20 mouse cellular contexts compared by ENCODE assay signal in the genomic region with DNA sequence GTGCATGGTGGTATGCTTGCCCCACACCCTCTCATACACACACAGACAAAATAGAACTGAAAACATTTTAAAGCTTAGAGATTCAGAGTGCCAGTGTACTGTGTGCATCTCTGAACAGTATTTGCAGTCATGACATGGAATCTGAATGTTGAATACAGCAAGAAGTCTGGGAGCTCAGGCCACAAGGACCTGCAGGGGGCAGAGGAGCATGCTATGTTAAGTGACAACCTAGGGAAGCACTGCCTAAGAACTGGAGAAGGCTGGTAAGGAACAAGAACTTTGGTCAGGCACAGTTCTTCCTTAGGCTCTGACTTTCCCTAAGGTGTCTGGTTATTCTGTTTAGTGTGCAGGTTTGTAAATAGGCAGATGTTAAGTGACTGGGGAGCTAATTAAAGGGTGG. TPM values are rescaled to one million over a fixed set of nuclear protein-coding genes. Genes with fewer than 3 reads are reported as not detected.
DNase-seq lines count a peak whose midpoint lies in the region; ATAC-seq and TF ChIP-seq lines count a peak whose summit lies in the region.
"Had no signal": no experiment of that assay in that cellular context is flagged by ENCODE, and none has a peak within 500 bp of the region (broad histone marks: within the 10 kb centered on the region; RNA-seq: fewer than 3 reads in every experiment).

No protein-coding gene starts in this region.

- H3K4me3 ChIP-seq in heart, adult 2 months, result no peak overlapping the region
- H3K4me3 ChIP-seq in heart, embryonic 11.5 days (ENCODE audit: low read depth, low read length), result no peak overlapping the region
- no peak overlapping the region for H3K4me3 ChIP-seq in layer of hippocampus, adult 2 months
- H3K4me3 ChIP-seq in lung, postnatal 0 days (ENCODE audit: low read depth, low read length), result no peak overlapping the region
- no peak overlapping the region for H3K4me3 ChIP-seq in stomach, postnatal 0 days (ENCODE audit: low read depth, low read length)
- H3K4me3 ChIP-seq: embryonic facial prominence, embryonic 10.5 days; forebrain, embryonic 12.5 days; heart, embryonic 10.5 days; hindbrain, embryonic 13.5 days; limb, embryonic 13.5 days; megakaryocyte, embryonic 14.5 days; neural tube, embryonic 15.5 days had no signal

- no peaks in the 10 kb centered on the region for H3K4me1 ChIP-seq in heart, adult 2 months (ENCODE audit: control insufficient read depth, insufficient read depth, low read length)
- H3K4me1 ChIP-seq in heart, embryonic 11.5 days (ENCODE audit: control insufficient read depth, insufficient read depth, low read length), result no peaks in the 10 kb centered on the region
- no peaks in the 10 kb centered on the region for H3K4me1 ChIP-seq in lung, postnatal 0 days (ENCODE audit: insufficient read depth, low read depth, low read length)
- H3K4me1 ChIP-seq in stomach, postnatal 0 days (replicated peaks; ENCODE audit: control insufficient read depth, insufficient read depth), result no peaks in the 10 kb centered on the region
- H3K4me1 ChIP-seq: embryonic facial prominence, embryonic 10.5 days; forebrain, embryonic 12.5 days; hindbrain, embryonic 13.5 days; limb, embryonic 13.5 days; neural tube, embryonic 15.5 days had no signal

- no peak overlapping the region for H3K27ac ChIP-seq in heart, adult 2 months
- H3K27ac ChIP-seq in heart, embryonic 11.5 days (ENCODE audit: low read depth, low read length), result no peak overlapping the region
- H3K27ac ChIP-seq in layer of hippocampus, adult 2 months, result no peak overlapping the region
- H3K27ac ChIP-seq in lung, postnatal 0 days (ENCODE audit: low read length), result no peak overlapping the region
- H3K27ac ChIP-seq in stomach, postnatal 0 days (replicated peaks), result no peak overlapping the region
- H3K27ac ChIP-seq: embryonic facial prominence, embryonic 10.5 days; forebrain, embryonic 12.5 days; heart, embryonic 10.5 days; hindbrain, embryonic 13.5 days; limb, embryonic 13.5 days; neural tube, embryonic 15.5 days had no signal

- H3K4me2 ChIP-seq in heart, embryonic 11.5 days, result no peak overlapping the region
- H3K4me2 ChIP-seq in lung, postnatal 0 days (replicated peaks; ENCODE audit: low read depth, low read length), result no peak overlapping the region
- no peak overlapping the region for H3K4me2 ChIP-seq in stomach, postnatal 0 days (replicated peaks; ENCODE audit: low read depth)
- H3K4me2 ChIP-seq: forebrain, embryonic 12.5 days; hindbrain, embryonic 13.5 days; limb, embryonic 13.5 days; neural tube, embryonic 15.5 days had no signal

- peak; percentile 41 for TF ChIP-seq CTCF in heart, adult 2 months (IDR thresholded peaks at IDR 0.05)
- peak; percentile 36; the same call in 1 of the 2 replicates for TF ChIP-seq CTCF in layer of hippocampus, adult 2 months (conservative IDR thresholded peaks at IDR 0.05)
- peak; percentile 54 for TF ChIP-seq CTCF in lung, postnatal 0 days (IDR thresholded peaks at IDR 0.05)
- TF ChIP-seq CTCF in stomach, postnatal 0 days (IDR thresholded peaks at IDR 0.05; ENCODE audit: low read depth), result peak; percentile 64

- no peak for TF ChIP-seq EP300 in heart, adult 2 months (IDR thresholded peaks at IDR 0.05; ENCODE audit: insufficient read depth, low read depth, low read length)
- TF ChIP-seq EP300 in lung, postnatal 0 days (IDR thresholded peaks at IDR 0.05), result no peak
- no peak for TF ChIP-seq EP300 in stomach, postnatal 0 days (optimal IDR thresholded peaks at IDR 0.05)

- no peak overlapping the region for H3K9ac ChIP-seq in heart, adult 2 months (ENCODE audit: low read depth, low read length)
- H3K9ac ChIP-seq in heart, embryonic 11.5 days (ENCODE audit: low read depth, low read length), result no peak overlapping the region
- H3K9ac ChIP-seq in lung, postnatal 0 days (replicated peaks; ENCODE audit: low read depth), result no peak overlapping the region
- no peak overlapping the region for H3K9ac ChIP-seq in stomach, postnatal 0 days (ENCODE audit: low read length)
- H3K9ac ChIP-seq: forebrain, embryonic 12.5 days; hindbrain, embryonic 13.5 days; limb, embryonic 13.5 days; neural tube, embryonic 15.5 days had no signal

- intact Hi-C loops in heart, adult 2 months (cut with DNase I), result no loop called here

- H3K36me3 ChIP-seq in heart, adult 2 months (ENCODE audit: control insufficient read depth, insufficient read depth, low read length), result no peaks in the 10 kb centered on the region
- H3K36me3 ChIP-seq in heart, embryonic 11.5 days (ENCODE audit: control insufficient read depth, insufficient read depth, low read length), result peaks cover 37% of the 10 kb centered on the region
- H3K36me3 ChIP-seq in lung, postnatal 0 days (ENCODE audit: insufficient read depth, low read length), result peaks cover 18% of the 10 kb centered on the region
- H3K36me3 ChIP-seq in stomach, postnatal 0 days (ENCODE audit: control insufficient read depth, insufficient read depth, low read length), result peaks cover 10% of the 10 kb centered on the region; the same call in 1 of the 2 replicates

- no peak for DNase-seq in heart, adult 2 months
- DNase-seq in layer of hippocampus, adult 2 months (ENCODE audit: low spot score in 2 of 2), result no peak
- no peak for DNase-seq in layer of hippocampus, adult 11-12 months (ENCODE audit: low spot score)
- DNase-seq in lung, postnatal 0 days (ENCODE audit: low spot score), result no peak
- DNase-seq in lung, adult 18-20 months, result no peak
- DNase-seq in stomach, postnatal 0 days (ENCODE audit: low spot score), result peak; percentile 45
- DNase-seq: B cell, adult 2 months; cerebellum, adult 8-10 months; gastrocnemius, postnatal 36 days; heart, postnatal 14 days; midbrain, embryonic 14.5 days; thymus, adult 2 months had no signal

- H3K9me3 ChIP-seq in heart, embryonic 11.5 days (replicated peaks; ENCODE audit: control insufficient read depth, low read length), result peaks cover 18% of the 10 kb centered on the region
- H3K9me3 ChIP-seq in lung, postnatal 0 days (ENCODE audit: low read length), result peaks cover 2% of the 10 kb centered on the region; the same call in 1 of the 2 replicates
- H3K9me3 ChIP-seq in stomach, postnatal 0 days (ENCODE audit: control insufficient read depth, low read length), result no peaks in the 10 kb centered on the region

- TF ChIP-seq POLR2A in heart, adult 2 months (IDR thresholded peaks at IDR 0.05; ENCODE audit: insufficient read depth, low read depth, low read length), result no peak

- ATAC-seq in heart, embryonic 11.5 days (replicated peaks; ENCODE audit: insufficient number of reproducible peaks, low FRiP score, low TSS enrichment), result no peak
- ATAC-seq in lung, postnatal 0 days, result no peak
- peak; percentile 47; the same call in 1 of the 2 replicates for ATAC-seq in stomach, postnatal 0 days (ENCODE audit: low FRiP score, low TSS enrichment)

- H3K27me3 ChIP-seq in heart, adult 2 months (ENCODE audit: control insufficient read depth, insufficient read depth, low read length), result no peaks in the 10 kb centered on the region
- no peaks in the 10 kb centered on the region for H3K27me3 ChIP-seq in heart, embryonic 11.5 days (ENCODE audit: control insufficient read depth, insufficient read depth, low read length)
- H3K27me3 ChIP-seq in lung, postnatal 0 days (replicated peaks; ENCODE audit: insufficient read depth, low read length), result no peaks in the 10 kb centered on the region
- no peaks in the 10 kb centered on the region for H3K27me3 ChIP-seq in stomach, postnatal 0 days (ENCODE audit: control insufficient read depth, insufficient read depth, low read length)
- H3K27me3 ChIP-seq: forebrain, embryonic 12.5 days; hindbrain, embryonic 13.5 days; limb, embryonic 13.5 days; megakaryocyte, embryonic 14.5 days; neural tube, embryonic 15.5 days had no signal

- H3K79me2 ChIP-seq in heart, adult 2 months (replicated peaks; ENCODE audit: control insufficient read depth, insufficient read depth, low read length), result 0 out of 2 replicates have a peak, but pooled peaks cover 1% of the 10 kb centered on the region

RNA-seq across cellular contexts. Expression of a gene that starts 19.3 kb away (rescaled TPM):
- total RNA-seq in heart, adult 2 months (2021), result 10 to 100 TPM; 28.4 to 35.2 TPM
- polyA plus RNA-seq in heart, adult 2 months (2012; rRNA removed), result 29.6 and 32.5 TPM in 2 replicates
- polyA plus RNA-seq in heart, embryonic 11.5 days (2014; fragmentation: Nextera tagmentation; extraction: Ambion mirVana), result 9.0 and 13.3 TPM in 2 replicates
- 10 to 100 TPM; 26.2 to 27.3 TPM for total RNA-seq in layer of hippocampus, adult 2 months (2021)
- polyA plus RNA-seq in lung, postnatal 0 days (2015; fragmentation: Nextera tagmentation; extraction: Ambion mirVana), result 29.5 and 47.4 TPM in 2 replicates
- polyA plus RNA-seq in stomach, postnatal 0 days (2015; fragmentation: Nextera tagmentation; extraction: Ambion mirVana), result 36.9 and 41.2 TPM in 2 replicates

RNA-seq across cellular contexts. Expression of a gene that starts 35.5 kb away (rescaled TPM):
- 10 to 100 TPM; 11.0 to 12.7 TPM for total RNA-seq in heart, adult 2 months (2021)
- polyA plus RNA-seq in heart, adult 2 months (2012; rRNA removed), result 8.1 and 10.9 TPM in 2 replicates
- 30.9 and 31.4 TPM in 2 replicates for polyA plus RNA-seq in heart, embryonic 11.5 days (2014; fragmentation: Nextera tagmentation; extraction: Ambion mirVana)
- total RNA-seq in layer of hippocampus, adult 2 months (2021), result 10 to 100 TPM; 55.8 to 57.2 TPM
- 41.1 and 42.9 TPM in 2 replicates for polyA plus RNA-seq in lung, postnatal 0 days (2015; fragmentation: Nextera tagmentation; extraction: Ambion mirVana)
- polyA plus RNA-seq in stomach, postnatal 0 days (2015; fragmentation: Nextera tagmentation; extraction: Ambion mirVana), result 23.7 and 25.3 TPM in 2 replicates
